Mouse (Mus musculus) heart, adult 2 months (tissue): ENCODE measurements around the gene Ccndbp1. TPM values are rescaled to one million over a fixed set of nuclear protein-coding genes. Genes with fewer than 3 reads are reported as not detected.
A peak's percentile ranks its signal among the peaks of the same experiment; 100 is the strongest.
"Not testable (repeated sequence)": the region's sequence is repeated elsewhere in the genome, so short reads cannot be mapped to it uniquely, and the experiment has no call there.

Source experiments
- DNase-seq, 2 experiments: peaks; one replicate each; pipeline ENCODE4 v3.0.0; 2021
- H3K27ac ChIP-seq: fragments of 200-600 bp; 2 replicates; pipeline ENCODE4 v1.8.1; 2022
- H3K27me3 ChIP-seq: fragments of 200-500 bp; 2 replicates; pipeline ENCODE4 v1.6.1; 2012; ENCODE audit warnings: mild to moderate bottlenecking, low read length, inconsistent platforms, mixed read lengths; ENCODE audit not compliant: control insufficient read depth, insufficient read depth
- H3K36me3 ChIP-seq: fragments of 200-500 bp; 2 replicates; pipeline ENCODE4 v1.6.1; 2012; ENCODE audit warnings: low read length, inconsistent platforms; ENCODE audit not compliant: control insufficient read depth, insufficient read depth
- H3K4me1 ChIP-seq: fragments of 200-500 bp; 2 replicates; pipeline ENCODE4 v1.6.1; 2011; ENCODE audit warnings: low read length; ENCODE audit not compliant: control insufficient read depth, insufficient read depth
- H3K4me3 ChIP-seq: fragments of 200-600 bp; 2 replicates; pipeline ENCODE4 v1.8.1; 2022
- H3K79me2 ChIP-seq: fragments of 200-500 bp; replicated peaks from 2 replicates; pipeline ENCODE4 v1.6.1; 2012; ENCODE audit warnings: mild to moderate bottlenecking, inconsistent platforms, low read length, moderate library complexity, mixed read lengths; ENCODE audit not compliant: control insufficient read depth, insufficient read depth
- H3K9ac ChIP-seq: fragments of 200-500 bp; 2 replicates; pipeline ENCODE4 v1.6.1; 2012; ENCODE audit warnings: low read depth, mild to moderate bottlenecking, control low read depth, inconsistent platforms, low read length, mixed read lengths
- CTCF ChIP-seq: fragments of 200-600 bp; IDR thresholded peaks from 2 replicates; pipeline ENCODE4 v1.8.1; 2022; ENCODE audit warnings: antibody characterized with exemption, mild to moderate bottlenecking, moderate library complexity
- EP300 ChIP-seq: fragments of 200-500 bp; IDR thresholded peaks from 2 replicates; pipeline ENCODE4 v1.6.1; 2011; ENCODE audit warnings: low read depth, low read length, control low read depth; ENCODE audit not compliant: insufficient read depth
- POLR2A ChIP-seq: fragments of 200-500 bp; IDR thresholded peaks from 2 replicates; pipeline ENCODE4 v1.6.1; 2011; ENCODE audit warnings: mild to moderate bottlenecking, low read depth, low read length, control low read depth; ENCODE audit not compliant: insufficient read depth
- WGBS: fragments of 180-500 bp; shearing (Covaris S2); methylation state at CpG from one replicate; pipeline ENCODE4 v1.1.7; 2018; 5-methylcytosine and 5-hydroxymethylcytosine counted together
- intact Hi-C: fragments of 180-260 bp; cut with DNase I; formaldehyde crosslinking; loops from one replicate; pipeline ENCODE4 v1.15.1; 2025
- polyA plus RNA-seq: library from polyadenylated mRNA; depleted of rRNA; stranded (reverse); fragments of >200 nt; gene quantifications from 2 replicates; pipeline ENCODE4 v1.2.3, GENCODE M21; 2012
- total RNA-seq, 2 experiments: library from RNA; stranded (reverse); gene quantifications; 2 replicates each; pipeline ENCODE4 v1.2.3; 2021

The Ccndbp1 gene
- total and polyA plus RNA-seq, 3 experiments: 27.8 to 44.4 (median 29.7) TPM

- H3K9ac ChIP-seq: no peak overlapping the region
- H3K36me3 ChIP-seq: no peaks in the 10 kb centered on the region
- no peak for TF ChIP-seq CTCF
- H3K27ac ChIP-seq: no peak overlapping the region
- H3K4me3 ChIP-seq: no peak overlapping the region
- no peaks in the 10 kb centered on the region for H3K27me3 ChIP-seq
- H3K79me2 ChIP-seq: no peaks in the 10 kb centered on the region
- WGBS: 66% methylated on average over 2 of the region's 2 CpGs
- no peak for DNase-seq
- no peaks in the 10 kb centered on the region for H3K4me1 ChIP-seq
- intact Hi-C loops: no loop called here
These were observed 24.6 kb upstream of the Ccndbp1 start for GRCm38 (mm10) chr2:120983611-120984010.

GRCm38 (mm10) chr2:120985241-120985640 lies 23.0 kb upstream of the Ccndbp1 start:
- Histone ChIP-seq H3K4me1 (no peaks in the 10 kb centered on the region), H3K27me3 (no peaks in the 10 kb centered on the region), H3K36me3 (no peaks in the 10 kb centered on the region), H3K79me2 (no peaks in the 10 kb centered on the region), H3K4me3 (no peak overlapping the region), H3K27ac (no peak overlapping the region), H3K9ac (no peak overlapping the region)
- DNase-seq: no peak
- TF ChIP-seq EP300: no peak
- TF ChIP-seq CTCF: peak; percentile 37
- WGBS: 97% methylated on average over 1 of the region's 1 CpGs
- intact Hi-C loops: no loop called here

- Histone ChIP-seq H3K27ac (no peak overlapping the region), H3K27me3 (no peaks in the 10 kb centered on the region), H3K36me3 (no peaks in the 10 kb centered on the region; the same call in 1 of the 2 replicates), H3K79me2 (no peaks in the 10 kb centered on the region), H3K4me1 (no peaks in the 10 kb centered on the region), H3K4me3 (no peak overlapping the region), H3K9ac (no peak overlapping the region)
- TF ChIP-seq CTCF (no peak), POLR2A (no peak), EP300 (no peak)
- no peak for DNase-seq
- WGBS: 67% methylated on average over 4 of the region's 4 CpGs
- intact Hi-C loops: no loop called here
These were observed 17.0 kb upstream of the Ccndbp1 start for GRCm38 (mm10) chr2:120991196-120991595.

- DNase-seq, H3K27me3 ChIP-seq, intact Hi-C loops, H3K9ac ChIP-seq, H3K79me2 ChIP-seq, H3K27ac ChIP-seq, H3K36me3 ChIP-seq, H3K4me3 ChIP-seq, H3K4me1 ChIP-seq: not testable (repeated sequence)
- 61% methylated on average over 1 of the region's 1 CpGs for WGBS
These were observed 11.6 kb upstream of the Ccndbp1 start for GRCm38 (mm10) chr2:120996607-120997006.

GRCm38 (mm10) chr2:120998863-120999262 lies 9.3 kb upstream of the Ccndbp1 start:
- Histone ChIP-seq H3K79me2 (no peaks in the 10 kb centered on the region), H3K27ac (no peak overlapping the region), H3K4me3 (no peak overlapping the region), H3K9ac (no peak overlapping the region), H3K4me1 (no peaks in the 10 kb centered on the region), H3K27me3 (no peaks in the 10 kb centered on the region), H3K36me3 (no peaks in the 10 kb centered on the region; the same call in 1 of the 2 replicates)
- intact Hi-C loops: no loop called here
- WGBS: 77% methylated on average over 8 of the region's 8 CpGs
- no peak for DNase-seq
- TF ChIP-seq EP300: no peak
- TF ChIP-seq CTCF: no peak
- TF ChIP-seq POLR2A: no peak

GRCm38 (mm10) chr2:121003586-121003985 lies 4.6 kb upstream of the Ccndbp1 start:
- Histone ChIP-seq H3K4me3 (no peak overlapping the region), H3K4me1 (no peaks in the 10 kb centered on the region), H3K9ac (no peak overlapping the region), H3K79me2 (no peaks in the 10 kb centered on the region), H3K27ac (no peak overlapping the region), H3K36me3 (no peaks in the 10 kb centered on the region), H3K27me3 (no peaks in the 10 kb centered on the region)
- no peak for DNase-seq
- WGBS: 78% methylated on average over 2 of the region's 2 CpGs
- intact Hi-C loops: no loop called here
- peak; percentile 47 for TF ChIP-seq CTCF
- no peak for TF ChIP-seq POLR2A
- no peak for TF ChIP-seq EP300
